Mouse (Mus musculus): Measurements from ENCODE around the gene Prrx1. TPM values are rescaled to one million over a fixed set of nuclear protein-coding genes. Genes with fewer than 3 reads are reported as not detected.
A peak's percentile ranks its signal among the peaks of the same experiment; 100 is the strongest.

The Prrx1 gene
- polyA plus RNA-seq, 1 experiment from 2014 or later: 0.04 TPM

- ChIA-PET POLR2A (interaction anchor here (0.7 kb wide), 1 partner anchor 1203 kb away, joined by 6 read pairs; no protein-coding TSS in a partner anchor), CTCF (no interaction called here)
- TF ChIP-seq CTCF (IDR thresholded peaks at IDR 0.05): no peak
- DNase-seq (ENCODE audit: low read depth, low spot score) (no peak), ATAC-seq (no peak)
- in situ Hi-C loops (cut with MboI; ENCODE audit: low pct_unique_long_range_greater_than_20kb): no loop called here
- H3K27me3 ChIP-seq: no peaks in the 10 kb centered on the region
These were observed 40.4 kb downstream of the Prrx1 start for GRCm38 (mm10) chr1:163273132-163273531.

GRCm38 (mm10) chr1:163266853-163267538 lies 46.5 kb downstream of the Prrx1 start:
- DNase-seq (ENCODE audit: low read depth, low spot score) (no peak), ATAC-seq (no peak)
- no peak for TF ChIP-seq CTCF (IDR thresholded peaks at IDR 0.05)
- H3K27me3 ChIP-seq: no peaks in the 10 kb centered on the region
- ChIA-PET POLR2A (no interaction called here), CTCF (interaction anchor here (0.9 kb wide), 1 partner anchor 52 kb away, joined by 3 read pairs; no protein-coding TSS in a partner anchor)
- in situ Hi-C loops (cut with MboI; ENCODE audit: low pct_unique_long_range_greater_than_20kb): no loop called here

GRCm38 (mm10) chr1:163257298-163257697 lies 56.2 kb downstream of the Prrx1 start:
- DNase-seq (ENCODE audit: low read depth, low spot score): no peak
- ATAC-seq: no peak
- no peaks in the 10 kb centered on the region for H3K27me3 ChIP-seq
- CTCF ChIA-PET: no interaction called here
- TF ChIP-seq CTCF (IDR thresholded peaks at IDR 0.05): no peak
- in situ Hi-C loops (cut with MboI; ENCODE audit: low pct_unique_long_range_greater_than_20kb): no loop called here
- POLR2A ChIA-PET: no interaction called here

- no peaks in the 10 kb centered on the region for H3K27me3 ChIP-seq
- ATAC-seq (no peak), DNase-seq (ENCODE audit: low read depth, low spot score) (no peak)
- in situ Hi-C loops (cut with MboI; ENCODE audit: low pct_unique_long_range_greater_than_20kb): no loop called here
- ChIA-PET CTCF (no interaction called here), POLR2A (no interaction called here)
- TF ChIP-seq CTCF (IDR thresholded peaks at IDR 0.05): no peak
These were observed 57.6 kb downstream of the Prrx1 start for GRCm38 (mm10) chr1:163255884-163256283.

GRCm38 (mm10) chr1:163252796-163253195 lies 60.7 kb downstream of the Prrx1 start:
- in situ Hi-C loops (cut with MboI; ENCODE audit: low pct_unique_long_range_greater_than_20kb): no loop called here
- DNase-seq (ENCODE audit: low read depth, low spot score): no peak
- ChIA-PET POLR2A (interaction anchor here (0.6 to 0.8 kb wide), 2 partner anchors 9 to 337 kb away, joined by 3 to 4 read pairs; no protein-coding TSS in a partner anchor), CTCF (no interaction called here)
- H3K27me3 ChIP-seq: no peaks in the 10 kb centered on the region
- TF ChIP-seq CTCF (IDR thresholded peaks at IDR 0.05): no peak
- ATAC-seq: no peak

- no peaks in the 10 kb centered on the region for H3K27me3 ChIP-seq
- TF ChIP-seq CTCF (IDR thresholded peaks at IDR 0.05): no peak
- no peak for ATAC-seq
- ChIA-PET POLR2A (interaction anchor here (0.6 to 0.8 kb wide), 2 partner anchors 10 to 338 kb away, joined by 3 to 4 read pairs; no protein-coding TSS in a partner anchor), CTCF (no interaction called here)
- no peak for DNase-seq (ENCODE audit: low read depth, low spot score)
- in situ Hi-C loops (cut with MboI; ENCODE audit: low pct_unique_long_range_greater_than_20kb): no loop called here
These were observed 61.2 kb downstream of the Prrx1 start for GRCm38 (mm10) chr1:163252331-163252730.

GRCm38 (mm10) chr1:163251766-163252165 lies 61.7 kb downstream of the Prrx1 start:
- peak; percentile 60 for DNase-seq (ENCODE audit: low read depth, low spot score)
- CTCF ChIA-PET: no interaction called here
- no peak for ATAC-seq
- in situ Hi-C loops (cut with MboI; ENCODE audit: low pct_unique_long_range_greater_than_20kb): no loop called here
- TF ChIP-seq CTCF (IDR thresholded peaks at IDR 0.05): no peak
- no peaks in the 10 kb centered on the region for H3K27me3 ChIP-seq
- POLR2A ChIA-PET: interaction anchor here (0.8 kb wide), 1 partner anchor 10 kb away, joined by 4 read pairs; no protein-coding TSS in a partner anchor

GRCm38 (mm10) chr1:163238950-163239349 lies 74.6 kb downstream of the Prrx1 start:
- ATAC-seq (no peak), DNase-seq (ENCODE audit: low read depth, low spot score) (no peak)
- TF ChIP-seq CTCF (IDR thresholded peaks at IDR 0.05): no peak
- ChIA-PET POLR2A (no interaction called here), CTCF (interaction anchor here (1.0 kb wide), 1 partner anchor 32 kb away, joined by 4 read pairs; no protein-coding TSS in a partner anchor)
- in situ Hi-C loops (cut with MboI; ENCODE audit: low pct_unique_long_range_greater_than_20kb): no loop called here
- H3K27me3 ChIP-seq: no peaks in the 10 kb centered on the region

- DNase-seq (ENCODE audit: low read depth, low spot score): no peak
- no peak for ATAC-seq
- in situ Hi-C loops (cut with MboI; ENCODE audit: low pct_unique_long_range_greater_than_20kb): no loop called here
- H3K27me3 ChIP-seq: no peaks in the 10 kb centered on the region
- ChIA-PET CTCF (interaction anchor here (1.0 to 1.1 kb wide), 2 partner anchors 11 to 52 kb away, joined by 3 read pairs; no protein-coding TSS in a partner anchor), POLR2A (no interaction called here)
- TF ChIP-seq CTCF (IDR thresholded peaks at IDR 0.05): peak; percentile 24
These were observed 82.3 kb downstream of the Prrx1 start for GRCm38 (mm10) chr1:163231230-163231629.

GRCm38 (mm10) chr1:163226271-163226670 lies 87.2 kb downstream of the Prrx1 start:
- POLR2A ChIA-PET: no interaction called here
- ATAC-seq (no peak), DNase-seq (ENCODE audit: low read depth, low spot score) (no peak)
- no peaks in the 10 kb centered on the region for H3K27me3 ChIP-seq
- in situ Hi-C loops (cut with MboI; ENCODE audit: low pct_unique_long_range_greater_than_20kb): no loop called here
- no peak for TF ChIP-seq CTCF (IDR thresholded peaks at IDR 0.05)
- CTCF ChIA-PET: interaction anchor here (1.4 kb wide), 1 partner anchor 15 kb away, joined by 4 read pairs; no protein-coding TSS in a partner anchor

- POLR2A ChIA-PET: interaction anchor here (0.7 kb wide), 3 partner anchors 47 to 161 kb away, joined by 3 to 4 read pairs (median 4); no protein-coding TSS in a partner anchor
- no peaks in the 10 kb centered on the region for H3K27me3 ChIP-seq
- no peak for TF ChIP-seq CTCF (IDR thresholded peaks at IDR 0.05)
- in situ Hi-C loops (cut with MboI; ENCODE audit: low pct_unique_long_range_greater_than_20kb): no loop called here
- CTCF ChIA-PET: interaction anchor here (0.8 kb wide), 1 partner anchor 17 kb away, joined by 3 read pairs; no protein-coding TSS in a partner anchor
- ATAC-seq: no peak
- DNase-seq (ENCODE audit: low read depth, low spot score): no peak
These were observed 91.7 kb downstream of the Prrx1 start for GRCm38 (mm10) chr1:163221767-163222166.

Data from Patski (cell line).